Mouse (Mus musculus) erythroblast, embryonic 14.5 days (primary cell): Measurements from ENCODE around the gene Ypel4. TPM values are rescaled to one million over a fixed set of nuclear protein-coding genes. Genes with fewer than 3 reads are reported as not detected.

ENCODE experiments used
- H3K27me3 ChIP-seq: 2 replicates; pipeline ENCODE4 v1.6.1; 2012; ENCODE audit warnings: inconsistent platforms; ENCODE audit not compliant: control insufficient read depth
- H3K36me3 ChIP-seq: 2 replicates; pipeline ENCODE4 v1.6.1; 2012; ENCODE audit warnings: mild to moderate bottlenecking, inconsistent platforms; ENCODE audit not compliant: control insufficient read depth
- H3K4me1 ChIP-seq: 2 replicates; pipeline ENCODE4 v1.6.1; 2012; ENCODE audit warnings: inconsistent platforms; ENCODE audit not compliant: control insufficient read depth
- H3K4me3 ChIP-seq: replicated peaks from 2 replicates; pipeline ENCODE3; 2012; ENCODE audit warnings: moderate library complexity, mild to moderate bottlenecking, inconsistent platforms
- H3K9me3 ChIP-seq: 2 replicates; pipeline ENCODE4 v1.6.1; 2012; ENCODE audit warnings: low read length, inconsistent platforms, mixed read lengths; ENCODE audit not compliant: control insufficient read depth
- GATA1 ChIP-seq: IDR thresholded peaks from 2 replicates; pipeline ENCODE4 v1.6.1; 2012; ENCODE audit warnings: low read length, inconsistent platforms, mixed read lengths
- TAL1 ChIP-seq: IDR thresholded peaks from 3 replicates; pipeline ENCODE4 v1.6.1; 2012; ENCODE audit warnings: low read length, inconsistent platforms, mixed read lengths
- polyA plus RNA-seq: library from polyadenylated mRNA; stranded (reverse); fragments of >175 nt; gene quantifications from 2 replicates; pipeline ENCODE4 v1.2.3, GENCODE M21; 2012

Ypel4 gene
- 145 and 156 TPM in 2 replicates for polyA plus RNA-seq

DNA sequence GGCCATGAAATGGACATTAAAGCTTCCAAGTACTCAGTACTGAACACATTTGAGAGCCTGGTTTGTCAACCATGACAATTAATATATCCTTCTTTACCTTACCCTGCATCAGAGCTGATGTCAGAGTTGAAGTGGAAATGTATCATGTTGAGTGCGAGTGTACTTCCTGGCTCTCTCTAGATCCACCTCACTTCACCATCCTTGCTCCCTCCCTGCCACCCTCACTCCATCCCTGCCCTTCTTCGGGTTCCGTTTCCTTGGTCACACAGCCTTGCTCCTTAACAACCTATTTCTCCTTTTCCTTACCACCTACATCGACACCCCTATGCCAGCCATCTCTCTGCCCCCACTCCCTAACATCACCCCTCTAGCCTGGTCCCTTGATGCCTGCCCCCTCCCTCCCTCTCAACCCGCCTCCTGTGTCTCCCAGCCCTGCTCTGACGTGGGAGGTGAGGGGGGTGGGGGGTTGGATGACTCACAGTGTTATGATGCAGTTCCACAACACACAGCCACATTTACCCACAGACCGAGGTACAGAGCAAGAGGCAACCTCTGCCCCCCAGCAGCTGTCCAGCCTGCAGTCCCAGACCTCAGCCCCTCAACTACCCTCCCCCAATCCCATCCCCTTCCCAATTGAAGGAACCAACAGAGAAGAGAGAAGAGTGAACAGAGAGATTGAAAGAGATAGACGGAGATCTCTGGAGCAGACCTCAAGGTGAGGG is at the start of gene Ypel4:
Gene Ypel4 (plus strand): TSS at position 480 of the 722 bp plus-strand sequence.
- Histone ChIP-seq H3K27me3 (peaks cover 36% of the 10 kb centered on the region), H3K9me3 (no peaks in the 10 kb centered on the region), H3K36me3 (peaks cover 71% of the 10 kb centered on the region), H3K4me1 (peaks cover 96% of the 10 kb centered on the region), H3K4me3 (peak within 1 kb of the TSS; percentile 83)
- no peak for TF ChIP-seq TAL1
- no peak for TF ChIP-seq GATA1

- H3K9me3 ChIP-seq: no peaks in the 10 kb centered on the region
- peaks cover 35% of the 10 kb centered on the region for H3K4me1 ChIP-seq
- no peak overlapping the region for H3K4me3 ChIP-seq
- H3K36me3 ChIP-seq: peaks cover 95% of the 10 kb centered on the region
- TF ChIP-seq TAL1 (peak; percentile 31; the same call in 1 of the 3 replicates), GATA1 (no peak)
- no peaks in the 10 kb centered on the region for H3K27me3 ChIP-seq
Observed at GRCm38 (mm10) chr2:84688080-84688844, 45.6 kb upstream of the Ypel4 start.

DNA sequence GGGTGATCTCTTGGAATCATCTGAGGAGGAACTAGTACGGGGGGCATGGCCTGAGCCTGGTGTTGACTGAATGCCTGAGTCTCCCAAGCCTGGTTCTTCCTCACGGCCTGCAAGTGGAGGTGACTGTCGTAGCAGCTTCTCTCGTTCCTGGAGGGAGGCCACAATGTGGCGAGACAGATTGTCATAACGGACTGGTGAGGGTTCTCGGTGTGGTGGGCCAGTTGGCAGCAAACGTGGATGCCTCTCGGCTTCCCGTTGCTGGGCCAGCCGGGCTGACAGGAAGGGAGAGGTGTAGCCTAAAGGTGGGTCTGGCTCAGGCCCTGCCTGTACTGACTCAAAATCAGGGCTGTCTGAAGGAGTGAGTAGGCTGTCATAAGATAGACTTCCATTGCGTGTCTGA is 43.8 kb upstream of the Ypel4 start:
- Histone ChIP-seq H3K9me3 (no peaks in the 10 kb centered on the region), H3K36me3 (peaks cover 98% of the 10 kb centered on the region), H3K4me3 (no peak overlapping the region), H3K4me1 (peaks cover 21% of the 10 kb centered on the region), H3K27me3 (no peaks in the 10 kb centered on the region)
- TF ChIP-seq GATA1 (no peak), TAL1 (no peak)

DNA sequence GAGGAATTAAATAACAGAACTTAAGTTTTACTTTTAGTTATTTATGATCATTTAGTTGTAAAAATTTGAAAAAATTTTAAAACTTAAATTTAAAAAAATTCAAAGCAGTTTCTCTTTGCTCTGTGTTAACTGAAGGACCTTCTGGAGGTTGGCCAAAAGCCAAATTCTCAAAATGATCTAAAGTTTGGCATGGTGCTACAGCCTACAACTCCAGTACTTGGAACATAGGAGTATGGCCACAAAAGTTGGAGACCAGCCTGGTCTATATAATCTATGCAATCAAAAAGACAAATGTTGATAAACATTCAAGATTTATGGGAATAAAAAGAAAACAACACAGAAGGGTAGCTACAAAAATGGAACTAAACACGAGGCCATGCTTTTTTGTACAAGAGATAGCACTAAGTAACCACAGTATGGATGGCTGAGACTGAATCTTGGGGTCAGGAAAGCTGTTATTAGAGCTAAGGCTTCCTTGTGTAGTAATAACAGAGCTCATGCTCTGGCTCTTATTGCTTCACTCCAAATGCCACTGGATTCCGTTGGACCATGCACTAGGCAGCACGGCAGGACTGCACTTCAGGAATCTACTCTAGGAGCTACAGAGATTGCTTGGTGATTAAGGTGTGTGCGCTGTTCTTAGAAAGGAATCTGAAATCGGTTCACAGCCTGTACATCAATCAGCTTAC is 38.7 kb upstream of the Ypel4 start:
- Histone ChIP-seq H3K4me1 (peaks cover under 1% of the 10 kb centered on the region), H3K9me3 (no peaks in the 10 kb centered on the region), H3K4me3 (no peak overlapping the region), H3K36me3 (peaks cover 97% of the 10 kb centered on the region), H3K27me3 (no peaks in the 10 kb centered on the region)
- TF ChIP-seq GATA1 (no peak), TAL1 (no peak)

- peaks cover 37% of the 10 kb centered on the region for H3K4me1 ChIP-seq
- H3K27me3 ChIP-seq: no peaks in the 10 kb centered on the region
- no peak overlapping the region for H3K4me3 ChIP-seq
- H3K36me3 ChIP-seq: peaks cover 97% of the 10 kb centered on the region
- H3K9me3 ChIP-seq: no peaks in the 10 kb centered on the region
- TF ChIP-seq TAL1 (no peak), GATA1 (no peak)
Observed at GRCm38 (mm10) chr2:84703497-84703896, 30.4 kb upstream of the Ypel4 start.

GRCm38 (mm10) chr2:84704329-84704728 is 29.5 kb upstream of the Ypel4 start:
- Histone ChIP-seq H3K36me3 (peaks cover 97% of the 10 kb centered on the region), H3K9me3 (no peaks in the 10 kb centered on the region), H3K4me1 (peaks cover 46% of the 10 kb centered on the region), H3K4me3 (no peak overlapping the region), H3K27me3 (no peaks in the 10 kb centered on the region)
- TF ChIP-seq GATA1: no peak
- no peak for TF ChIP-seq TAL1

- H3K27me3 ChIP-seq: no peaks in the 10 kb centered on the region
- peaks cover 53% of the 10 kb centered on the region for H3K4me1 ChIP-seq
- peaks cover 97% of the 10 kb centered on the region for H3K36me3 ChIP-seq
- no peak overlapping the region for H3K4me3 ChIP-seq
- H3K9me3 ChIP-seq: no peaks in the 10 kb centered on the region
- TF ChIP-seq TAL1 (no peak), GATA1 (no peak)
Observed at GRCm38 (mm10) chr2:84705295-84705694, 28.6 kb upstream of the Ypel4 start.

DNA sequence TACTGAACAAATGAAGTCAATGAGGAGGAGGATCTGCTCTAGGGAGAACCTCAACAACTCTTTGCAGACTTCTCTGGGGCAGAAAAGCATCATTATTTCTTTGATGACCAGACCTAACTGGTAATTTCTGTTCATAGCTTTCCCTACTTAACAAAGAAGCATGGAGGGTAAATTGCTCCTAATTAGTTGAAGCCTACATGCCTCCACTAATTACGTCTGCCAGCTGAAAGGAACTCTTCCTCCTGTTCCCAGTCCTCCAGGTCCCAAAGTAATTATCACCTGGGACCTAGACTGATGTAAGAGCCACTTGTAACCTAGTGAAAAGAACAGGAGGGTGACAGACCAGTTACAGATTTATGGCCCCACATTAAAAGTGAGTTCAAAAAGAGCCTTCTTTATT is 26.3 kb upstream of the Ypel4 start:
- H3K4me3 ChIP-seq: no peak overlapping the region
- H3K27me3 ChIP-seq: no peaks in the 10 kb centered on the region
- TF ChIP-seq TAL1: no peak
- no peak for TF ChIP-seq GATA1
- H3K36me3 ChIP-seq: peaks cover 98% of the 10 kb centered on the region
- H3K4me1 ChIP-seq: peaks cover 71% of the 10 kb centered on the region
- no peaks in the 10 kb centered on the region for H3K9me3 ChIP-seq

DNA sequence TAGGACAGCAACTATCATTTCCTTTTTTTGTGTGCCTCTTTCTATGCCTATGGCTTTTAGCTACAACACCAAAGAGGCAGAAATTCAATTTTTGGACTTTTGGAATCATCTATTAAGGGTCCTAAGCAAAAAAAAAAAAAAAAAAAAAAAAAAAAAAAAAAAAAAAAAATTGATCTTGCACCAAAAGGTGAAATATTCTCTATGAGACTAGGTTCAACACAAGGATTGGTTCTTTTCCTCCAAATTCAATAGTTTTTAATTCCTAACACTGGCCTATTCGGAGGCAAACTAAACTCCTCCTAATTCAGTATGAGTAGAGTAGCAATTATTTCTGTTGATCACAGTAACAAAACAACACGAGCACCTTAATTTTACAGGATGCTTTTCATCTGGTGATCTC is 22.0 kb upstream of the Ypel4 start:
- TF ChIP-seq GATA1 (no peak), TAL1 (no peak; the same call in 2 of the 3 replicates)
- no peak overlapping the region for H3K4me3 ChIP-seq
- no peaks in the 10 kb centered on the region for H3K9me3 ChIP-seq
- peaks cover 69% of the 10 kb centered on the region for H3K4me1 ChIP-seq
- no peaks in the 10 kb centered on the region for H3K27me3 ChIP-seq
- peaks cover 61% of the 10 kb centered on the region for H3K36me3 ChIP-seq
